Mouse (Mus musculus): ENCODE data around the gene Olfr898. TPM values are rescaled to one million over a fixed set of nuclear protein-coding genes. Genes with fewer than 3 reads are reported as not detected.

Olfr898 gene
- polyA plus RNA-seq (2015; fragmentation: Nextera tagmentation; extraction: Ambion mirVana): not detected in 2 replicates

GRCm38 (mm10) chr9:38348111-38348510 lies at the start of gene Olfr898:
TSS of gene Olfr898 (plus strand) at chr9:38348411.
- H3K4me2 ChIP-seq (replicated peaks; ENCODE audit: low read depth, low read length): no peak within 1 kb of the TSS
- H3K4me3 ChIP-seq (ENCODE audit: low read depth, low read length): no peak within 1 kb of the TSS
- H3K4me1 ChIP-seq (ENCODE audit: insufficient read depth, low read depth, low read length): no peaks in the 10 kb centered on the region
- DNase-seq (ENCODE audit: low spot score) (no peak), ATAC-seq (no peak)
- no peaks in the 10 kb centered on the region for H3K36me3 ChIP-seq (ENCODE audit: insufficient read depth, low read length)
- no peak within 1 kb of the TSS for H3K27ac ChIP-seq (ENCODE audit: low read length)
- no peak for TF ChIP-seq CTCF (IDR thresholded peaks at IDR 0.05)
- no peak for TF ChIP-seq EP300 (IDR thresholded peaks at IDR 0.05)
- 91% methylated on average over 4 of the region's 4 CpGs for WGBS
- H3K9me3 ChIP-seq (ENCODE audit: low read length): no peaks in the 10 kb centered on the region
- no peak within 1 kb of the TSS for H3K9ac ChIP-seq (replicated peaks; ENCODE audit: low read depth)
- H3K27me3 ChIP-seq (replicated peaks; ENCODE audit: insufficient read depth, low read length): no peaks in the 10 kb centered on the region

GRCm38 (mm10) chr9:38328760-38329159 lies 19.5 kb upstream of the Olfr898 start, which contains the start of gene Olfr25:
TSS of gene Olfr25 (plus strand) at chr9:38329060.
- H3K9ac ChIP-seq (replicated peaks; ENCODE audit: low read depth): no peak within 1 kb of the TSS
- no peak within 1 kb of the TSS for H3K27ac ChIP-seq (ENCODE audit: low read length)
- no peak within 1 kb of the TSS for H3K4me2 ChIP-seq (replicated peaks; ENCODE audit: low read depth, low read length)
- DNase-seq (ENCODE audit: low spot score): no peak
- H3K4me1 ChIP-seq (ENCODE audit: insufficient read depth, low read depth, low read length): no peaks in the 10 kb centered on the region
- no peak for TF ChIP-seq EP300 (IDR thresholded peaks at IDR 0.05)
- TF ChIP-seq CTCF (IDR thresholded peaks at IDR 0.05): no peak
- no peak within 1 kb of the TSS for H3K4me3 ChIP-seq (ENCODE audit: low read depth, low read length)
- no peaks in the 10 kb centered on the region for H3K36me3 ChIP-seq (ENCODE audit: insufficient read depth, low read length)
- H3K27me3 ChIP-seq (replicated peaks; ENCODE audit: insufficient read depth, low read length): no peaks in the 10 kb centered on the region
- ATAC-seq: no peak
- no peaks in the 10 kb centered on the region for H3K9me3 ChIP-seq (ENCODE audit: low read length)
- WGBS: 71% methylated on average over 3 of the region's 3 CpGs

- no peak for TF ChIP-seq CTCF (IDR thresholded peaks at IDR 0.05)
- TF ChIP-seq EP300 (IDR thresholded peaks at IDR 0.05): no peak
- Histone ChIP-seq H3K36me3 (ENCODE audit: insufficient read depth, low read length) (no peaks in the 10 kb centered on the region), H3K9ac (replicated peaks; ENCODE audit: low read depth) (no peak within 1 kb of the TSS), H3K9me3 (ENCODE audit: low read length) (no peaks in the 10 kb centered on the region), H3K4me1 (ENCODE audit: insufficient read depth, low read depth, low read length) (no peaks in the 10 kb centered on the region), H3K27ac (ENCODE audit: low read length) (no peak within 1 kb of the TSS), H3K27me3 (replicated peaks; ENCODE audit: insufficient read depth, low read length) (no peaks in the 10 kb centered on the region), H3K4me2 (replicated peaks; ENCODE audit: low read depth, low read length) (no peak within 1 kb of the TSS), H3K4me3 (ENCODE audit: low read depth, low read length) (no peak within 1 kb of the TSS)
- 86% methylated on average over 2 of the region's 2 CpGs for WGBS
- DNase-seq (ENCODE audit: low spot score): no peak
- ATAC-seq: no peak
Observed at GRCm38 (mm10) chr9:38366596-38366995, 18.4 kb downstream of the Olfr898 start, which contains the start of gene Olfr250. TSS of gene Olfr250 (plus strand) at chr9:38366896.

- 38% methylated on average over 2 of the region's 2 CpGs for WGBS
- Histone ChIP-seq H3K9ac (replicated peaks; ENCODE audit: low read depth) (no peak within 1 kb of the TSS), H3K4me3 (ENCODE audit: low read depth, low read length) (no peak within 1 kb of the TSS), H3K4me1 (ENCODE audit: insufficient read depth, low read depth, low read length) (no peaks in the 10 kb centered on the region), H3K27me3 (replicated peaks; ENCODE audit: insufficient read depth, low read length) (no peaks in the 10 kb centered on the region), H3K4me2 (replicated peaks; ENCODE audit: low read depth, low read length) (no peak within 1 kb of the TSS), H3K36me3 (ENCODE audit: insufficient read depth, low read length) (no peaks in the 10 kb centered on the region), H3K9me3 (ENCODE audit: low read length) (no peaks in the 10 kb centered on the region), H3K27ac (ENCODE audit: low read length) (no peak within 1 kb of the TSS)
- ATAC-seq (no peak), DNase-seq (ENCODE audit: low spot score) (no peak)
- no peak for TF ChIP-seq EP300 (IDR thresholded peaks at IDR 0.05)
- no peak for TF ChIP-seq CTCF (IDR thresholded peaks at IDR 0.05)
Observed at GRCm38 (mm10) chr9:38376786-38377185, 28.6 kb downstream of the Olfr898 start, which contains the start of gene Olfr251. TSS of gene Olfr251 (plus strand) at chr9:38377086.

DNA sequence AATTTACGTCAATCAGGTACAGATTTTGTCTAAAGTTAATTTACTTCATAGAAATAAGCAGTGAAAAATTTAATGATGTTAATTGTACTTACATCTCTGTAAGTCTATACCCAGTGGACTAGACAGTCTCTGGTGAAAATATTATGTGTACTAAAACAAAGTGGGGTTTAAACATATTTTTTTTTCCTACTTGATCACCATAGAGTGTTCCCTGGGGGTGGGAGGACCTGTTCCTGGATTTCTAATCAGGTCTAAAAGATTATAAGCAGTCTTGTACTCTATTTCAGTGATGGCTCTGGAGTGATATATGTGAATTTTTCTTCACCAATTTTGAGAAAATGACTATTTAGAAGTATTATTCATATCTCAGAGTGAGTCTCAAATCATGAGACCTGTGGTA lies 53.2 kb downstream of the Olfr898 start, which contains the start of gene Olfr147:
Olfr147 (plus strand) TSS at position 301 of the 400 bp plus-strand sequence.
- no peak within 1 kb of the TSS for H3K27ac ChIP-seq (ENCODE audit: low read length)
- TF ChIP-seq CTCF (IDR thresholded peaks at IDR 0.05): no peak
- TF ChIP-seq EP300 (IDR thresholded peaks at IDR 0.05): no peak
- ATAC-seq (no peak), DNase-seq (ENCODE audit: low spot score) (no peak)
- no peak within 1 kb of the TSS for H3K9ac ChIP-seq (replicated peaks; ENCODE audit: low read depth)
- no peak within 1 kb of the TSS for H3K4me2 ChIP-seq (replicated peaks; ENCODE audit: low read depth, low read length)
- H3K9me3 ChIP-seq (ENCODE audit: low read length): no peaks in the 10 kb centered on the region
- H3K36me3 ChIP-seq (ENCODE audit: insufficient read depth, low read length): no peaks in the 10 kb centered on the region
- WGBS: 70% methylated on average over 1 of the region's 1 CpGs
- no peaks in the 10 kb centered on the region for H3K27me3 ChIP-seq (replicated peaks; ENCODE audit: insufficient read depth, low read length)
- no peak within 1 kb of the TSS for H3K4me3 ChIP-seq (ENCODE audit: low read depth, low read length)
- no peaks in the 10 kb centered on the region for H3K4me1 ChIP-seq (ENCODE audit: insufficient read depth, low read depth, low read length)

Other genes starting within 250 kb of the Olfr898 start
- not detected in 2 replicates for gene Olfr888, start 240.3 kb upstream of the Olfr898 start, polyA plus RNA-seq (2015; fragmentation: Nextera tagmentation; extraction: Ambion mirVana)
- gene Olfr889, start 233.2 kb upstream of the Olfr898 start, polyA plus RNA-seq (2015; fragmentation: Nextera tagmentation; extraction: Ambion mirVana): 0.02 and 0.04 TPM in 2 replicates
- gene Olfr890, start 205.9 kb upstream of the Olfr898 start, polyA plus RNA-seq (2015; fragmentation: Nextera tagmentation; extraction: Ambion mirVana): not detected in 2 replicates
- gene Olfr891, start 167.6 kb upstream of the Olfr898 start, polyA plus RNA-seq (2015; fragmentation: Nextera tagmentation; extraction: Ambion mirVana): not detected in 2 replicates
- not detected in 2 replicates for gene Olfr893, start 140.0 kb upstream of the Olfr898 start, polyA plus RNA-seq (2015; fragmentation: Nextera tagmentation; extraction: Ambion mirVana)
- not detected in 2 replicates for gene Olfr894, start 130.4 kb upstream of the Olfr898 start, polyA plus RNA-seq (2015; fragmentation: Nextera tagmentation; extraction: Ambion mirVana)
- not detected in 2 replicates for gene Olfr143, start 95.6 kb upstream of the Olfr898 start, polyA plus RNA-seq (2015; fragmentation: Nextera tagmentation; extraction: Ambion mirVana)
- gene Olfr895, start 80.6 kb upstream of the Olfr898 start, polyA plus RNA-seq (2015; fragmentation: Nextera tagmentation; extraction: Ambion mirVana): not detected in 2 replicates
- gene Olfr896-ps1, start 57.3 kb upstream of the Olfr898 start, polyA plus RNA-seq (2015; fragmentation: Nextera tagmentation; extraction: Ambion mirVana): not detected in 2 replicates
- gene Olfr25, start 19.4 kb upstream of the Olfr898 start, polyA plus RNA-seq (2015; fragmentation: Nextera tagmentation; extraction: Ambion mirVana): not detected in 2 replicates
- gene Olfr250, start 18.5 kb downstream of the Olfr898 start, polyA plus RNA-seq (2015; fragmentation: Nextera tagmentation; extraction: Ambion mirVana): not detected in 2 replicates
- not detected in 2 replicates for gene Olfr251, start 28.7 kb downstream of the Olfr898 start, polyA plus RNA-seq (2015; fragmentation: Nextera tagmentation; extraction: Ambion mirVana)
- gene Olfr147, start 53.3 kb downstream of the Olfr898 start, polyA plus RNA-seq (2015; fragmentation: Nextera tagmentation; extraction: Ambion mirVana): not detected in 2 replicates
- gene Olfr901, start 81.0 kb downstream of the Olfr898 start, polyA plus RNA-seq (2015; fragmentation: Nextera tagmentation; extraction: Ambion mirVana): not detected in 2 replicates
- not detected in 2 replicates for gene Olfr902, start 99.2 kb downstream of the Olfr898 start, polyA plus RNA-seq (2015; fragmentation: Nextera tagmentation; extraction: Ambion mirVana)
- not detected in 2 replicates for gene Olfr904, start 114.7 kb downstream of the Olfr898 start, polyA plus RNA-seq (2015; fragmentation: Nextera tagmentation; extraction: Ambion mirVana)
- not detected in 2 replicates for gene Olfr905, start 122.7 kb downstream of the Olfr898 start, polyA plus RNA-seq (2015; fragmentation: Nextera tagmentation; extraction: Ambion mirVana)
- gene Olfr906, start 138.7 kb downstream of the Olfr898 start, polyA plus RNA-seq (2015; fragmentation: Nextera tagmentation; extraction: Ambion mirVana): not detected in 2 replicates
- not detected in 2 replicates for gene Olfr907, start 147.4 kb downstream of the Olfr898 start, polyA plus RNA-seq (2015; fragmentation: Nextera tagmentation; extraction: Ambion mirVana)
- gene Olfr911-ps1, start 173.2 kb downstream of the Olfr898 start, polyA plus RNA-seq (2015; fragmentation: Nextera tagmentation; extraction: Ambion mirVana): not detected in 2 replicates
- gene Olfr910, start 189.4 kb downstream of the Olfr898 start, polyA plus RNA-seq (2015; fragmentation: Nextera tagmentation; extraction: Ambion mirVana): not detected in 2 replicates
- not detected in 2 replicates for gene Olfr912, start 231.8 kb downstream of the Olfr898 start, polyA plus RNA-seq (2015; fragmentation: Nextera tagmentation; extraction: Ambion mirVana)
- not detected in 2 replicates for gene Olfr913, start 244.3 kb downstream of the Olfr898 start, polyA plus RNA-seq (2015; fragmentation: Nextera tagmentation; extraction: Ambion mirVana)